Mouse (Mus musculus): ENCODE results near the gene Fancc.

GRCm38 (mm10) chr13:63384775-63385174, 112.3 kb downstream of the Fancc start:
- no peak for TF ChIP-seq CTCF (conservative IDR thresholded peaks at IDR 0.05; ENCODE audit: insufficient read depth, insufficient read length, low read depth, low read length)
- TF ChIP-seq POLR2A (IDR thresholded peaks at IDR 0.05; ENCODE audit: low read depth, low read length): no peak

Measured in kidney, adult 2 months (tissue).